Mouse (Mus musculus): ENCODE results near the gene Fam111a. TPM values are rescaled to one million over a fixed set of nuclear protein-coding genes. Genes with fewer than 3 reads are reported as not detected.
A peak's percentile ranks its signal among the peaks of the same experiment; 100 is the strongest.
"Not testable (repeated sequence)": the region's sequence is repeated elsewhere in the genome, so short reads cannot be mapped to it uniquely, and the experiment has no call there.

Fam111a gene
- total RNA-seq (2021), result 1 to 10 TPM; 6.3 to 7.6 TPM

DNA sequence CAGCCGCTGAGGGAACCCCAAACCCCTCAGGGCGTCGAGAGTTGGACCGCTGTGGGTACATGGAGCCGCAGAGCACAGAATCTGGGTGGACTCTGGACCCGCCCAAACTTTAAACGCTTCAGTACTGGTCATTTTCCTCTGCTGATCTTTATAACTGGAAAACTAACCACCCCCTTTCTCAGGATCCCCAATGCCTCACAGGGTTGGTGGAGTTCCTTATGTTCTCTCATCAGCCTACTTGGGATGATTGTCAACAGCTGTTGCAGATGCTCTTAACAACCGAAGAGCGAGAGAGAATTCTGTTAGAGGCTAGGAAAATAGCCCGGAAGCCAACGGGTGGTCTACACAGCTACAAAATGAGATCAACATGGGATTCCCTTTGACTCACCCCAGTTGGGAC is at the start of gene Fam111a:
Gene Fam111a, plus strand, starts transcription at position 301 of the 400 bp plus-strand sequence.
- intact Hi-C loops (cut with DNase I); DNase-seq: not testable (repeated sequence)

DNA sequence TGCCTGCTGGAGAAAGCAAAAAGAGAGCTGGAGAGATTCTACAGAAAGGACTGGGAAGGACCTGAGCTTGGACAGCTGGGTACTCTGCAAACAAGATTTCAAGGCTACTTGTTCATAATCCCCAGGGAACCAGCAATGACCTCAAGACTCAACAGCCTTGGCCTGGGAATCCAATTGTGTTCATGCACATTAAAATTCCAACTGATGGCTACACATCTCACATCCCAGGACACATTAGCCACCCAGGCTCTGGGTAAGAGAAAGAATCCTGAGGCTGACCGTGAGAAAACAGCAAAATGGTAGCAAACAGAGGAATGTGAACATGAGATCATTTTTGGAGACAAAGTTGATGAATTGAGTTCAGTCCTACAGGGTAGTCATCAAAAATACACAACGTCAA is 49.3 kb upstream of the Fam111a start:
- DNase-seq, result no peak
- intact Hi-C loops (cut with DNase I), result no loop called here

DNA sequence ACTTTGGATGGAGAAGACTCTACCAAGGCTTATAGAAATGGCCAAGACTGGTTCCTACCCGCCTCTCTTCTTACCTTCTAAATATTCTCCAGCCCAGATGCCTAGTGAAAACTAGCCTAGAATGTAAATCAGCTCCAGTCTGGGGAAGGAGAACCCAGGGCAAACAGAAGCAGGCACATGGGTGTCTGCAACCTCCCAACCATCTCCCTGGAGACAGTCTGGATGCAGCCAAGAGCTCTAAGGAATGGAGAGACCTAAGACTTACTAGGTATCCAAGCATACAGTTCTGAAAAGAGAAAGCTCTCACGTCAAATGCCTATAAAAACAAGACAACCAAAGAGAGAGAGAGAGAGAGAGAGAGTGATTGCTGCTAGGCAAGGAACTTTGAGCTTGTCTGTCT is 47.6 kb upstream of the Fam111a start:
- DNase-seq, result no peak

DNA sequence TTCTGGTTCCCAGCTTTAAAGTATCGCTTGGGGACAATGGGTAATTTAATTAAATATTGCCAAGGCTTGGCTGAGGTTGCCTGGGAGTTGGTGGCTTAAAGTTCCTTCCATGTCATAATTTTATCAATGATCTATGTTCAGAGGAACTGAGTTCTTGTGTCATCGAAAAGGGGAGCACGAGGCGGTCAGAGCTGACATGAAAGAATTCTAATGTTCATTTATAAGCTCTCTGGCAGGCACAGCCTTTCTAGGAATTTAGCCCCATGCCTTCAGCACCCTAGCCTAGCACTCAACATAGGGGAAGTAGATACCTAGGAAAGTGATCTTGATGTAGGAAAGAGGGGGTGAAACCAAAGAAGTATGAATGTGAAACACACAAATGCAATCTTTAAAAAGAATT is 47.2 kb upstream of the Fam111a start:
- intact Hi-C loops (cut with DNase I), result no loop called here
- DNase-seq, result no peak

More for the DNA sequence above, 47.6 kb upstream of the Fam111a start:
- intact Hi-C loops (cut with DNase I), result no loop called here

DNA sequence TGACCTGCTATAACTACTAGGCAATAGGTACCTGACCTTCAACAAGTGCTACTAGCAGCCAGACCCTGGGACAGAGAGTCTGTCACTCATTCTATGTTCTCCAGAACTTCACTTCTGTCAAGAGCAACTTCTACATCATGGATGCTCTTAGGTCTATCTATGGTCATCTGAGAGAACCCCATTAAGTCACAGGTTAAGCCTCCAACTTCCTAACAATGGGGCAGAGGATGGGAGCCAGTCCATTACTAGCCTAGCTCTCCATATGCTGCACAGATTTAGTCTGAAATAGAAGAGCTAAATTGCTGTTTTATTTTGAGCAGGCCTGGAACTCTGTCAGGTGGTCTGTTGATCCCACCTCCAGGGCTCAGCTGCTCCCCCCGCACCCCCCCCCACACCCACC is 46.6 kb upstream of the Fam111a start:
- intact Hi-C loops (cut with DNase I), result no loop called here
- no peak for DNase-seq

DNA sequence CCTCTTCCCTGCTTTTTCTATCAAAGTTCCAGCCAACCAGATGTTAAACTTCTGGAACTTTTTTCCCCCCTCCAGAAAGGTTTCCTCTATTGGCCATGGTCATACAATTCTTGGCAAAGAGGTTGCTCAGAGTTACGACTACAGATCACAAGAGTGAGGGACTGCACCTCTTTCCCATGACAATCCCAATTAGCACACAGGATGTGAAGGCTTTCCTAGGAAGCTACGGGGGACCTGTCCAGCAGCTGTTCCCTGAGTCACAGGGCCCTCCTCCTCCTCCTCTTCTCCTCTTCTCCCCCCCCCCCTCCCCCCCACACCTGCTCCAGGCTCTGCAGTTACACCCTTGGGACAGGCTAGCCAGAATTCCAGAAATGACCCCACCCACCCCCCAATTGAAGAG is 46.1 kb upstream of the Fam111a start:
- no peak for DNase-seq
- intact Hi-C loops (cut with DNase I), result no loop called here

DNA sequence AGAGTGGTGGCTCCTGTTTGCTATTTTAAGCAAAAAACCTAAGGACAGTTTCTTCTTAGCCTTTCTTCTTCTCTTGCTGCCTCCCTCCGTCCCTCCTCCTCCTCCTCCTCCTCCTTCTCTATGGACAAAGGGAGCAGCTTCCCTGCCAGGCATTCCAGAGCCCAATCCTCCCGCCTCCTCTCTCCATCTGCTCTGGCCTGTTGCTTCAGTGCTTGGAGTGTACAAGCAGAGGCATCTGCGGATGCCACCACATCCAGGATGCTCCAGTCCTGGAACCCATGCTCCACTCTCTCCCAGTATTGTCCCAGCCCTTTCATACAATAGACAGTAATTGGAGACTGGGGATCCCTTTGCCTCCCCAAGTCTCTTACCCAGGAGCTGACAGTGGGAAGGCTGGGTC is 45.4 kb upstream of the Fam111a start:
- DNase-seq, result peak; percentile 49
- intact Hi-C loops (cut with DNase I), result loop anchor here (5.0 kb wide), 1 partner anchor 488 kb away; no protein-coding TSS in a partner anchor

DNA sequence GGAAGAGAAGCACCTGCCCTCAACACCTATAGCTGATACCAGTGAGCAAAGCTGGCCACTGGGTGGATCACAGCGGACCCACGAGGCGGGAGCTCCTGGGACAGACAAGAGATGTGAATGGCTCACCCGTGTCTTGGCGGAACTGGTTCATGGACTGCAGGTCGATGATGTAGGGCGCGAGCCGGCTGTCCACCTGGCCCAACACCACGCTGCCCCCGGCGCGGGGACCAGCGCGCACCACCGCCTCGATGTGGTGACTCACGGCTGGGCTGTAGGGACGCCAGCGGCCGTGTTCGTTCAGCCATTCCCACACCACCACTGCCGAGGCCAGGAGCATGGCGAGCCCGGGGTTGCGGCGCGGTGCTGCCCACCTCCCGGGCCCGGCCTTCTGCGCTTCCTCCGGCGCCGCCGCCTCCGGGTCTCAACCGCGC is 44.6 kb upstream of the Fam111a start:
- intact Hi-C loops (cut with DNase I), result loop anchor here (5.0 kb wide), 1 partner anchor 489 kb away; no protein-coding TSS in a partner anchor
- DNase-seq, result peak; percentile 32

DNA sequence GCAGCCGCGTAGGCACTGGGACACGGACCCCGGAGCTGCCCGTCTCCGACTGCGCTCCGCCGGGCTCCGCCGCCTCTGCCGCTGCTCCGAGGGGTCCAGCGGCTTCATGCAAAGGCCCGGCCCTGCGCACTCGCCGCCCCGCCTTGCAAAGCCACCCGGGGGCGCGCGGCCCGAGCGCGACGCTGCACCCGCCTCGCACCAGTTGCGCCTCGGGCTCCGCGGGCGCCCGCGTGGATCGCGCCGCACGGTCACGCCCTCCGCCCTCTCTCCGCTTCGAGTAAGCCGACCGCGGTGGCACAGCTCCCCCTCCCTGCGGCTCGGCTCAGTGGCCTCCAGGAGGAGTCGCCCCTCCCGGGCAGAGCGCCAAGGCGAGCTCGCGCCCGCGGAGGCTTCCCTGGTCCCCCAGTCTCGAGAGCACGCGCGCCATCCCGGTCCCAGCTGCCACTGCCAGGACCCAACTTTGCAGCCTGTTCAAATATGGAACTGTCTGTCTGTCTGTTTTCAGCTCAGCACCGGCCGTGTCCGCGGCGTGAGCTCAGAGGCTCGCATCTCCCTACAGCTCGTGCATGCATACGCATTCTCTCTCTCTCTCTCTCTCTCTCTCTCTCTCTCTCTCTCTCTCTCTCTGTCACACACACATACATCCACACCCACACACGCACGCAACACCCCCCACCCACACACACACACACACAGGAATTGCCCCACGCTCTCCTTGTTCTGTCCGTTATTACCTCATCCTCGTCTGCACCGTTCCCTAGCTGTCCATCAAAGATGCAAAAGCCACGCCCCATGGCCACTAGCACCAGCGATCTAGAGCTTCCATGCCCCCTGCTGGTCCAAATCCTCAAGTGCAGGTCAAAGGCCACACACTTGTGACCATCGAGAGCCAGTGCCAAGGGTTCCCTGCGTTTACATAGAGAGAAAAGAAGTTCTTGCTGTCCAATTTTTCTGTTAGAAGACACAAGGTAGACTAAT is 43.9 kb upstream of the Fam111a start, which contains the start of gene Dtx4:
Gene Dtx4, minus strand, starts transcription at position 85 of the 978 bp plus-strand sequence.
- peak; percentile 94 for DNase-seq
- intact Hi-C loops (cut with DNase I), result loop anchor here (5.0 kb wide), 1 partner anchor 489 kb away; no protein-coding TSS in a partner anchor

DNA sequence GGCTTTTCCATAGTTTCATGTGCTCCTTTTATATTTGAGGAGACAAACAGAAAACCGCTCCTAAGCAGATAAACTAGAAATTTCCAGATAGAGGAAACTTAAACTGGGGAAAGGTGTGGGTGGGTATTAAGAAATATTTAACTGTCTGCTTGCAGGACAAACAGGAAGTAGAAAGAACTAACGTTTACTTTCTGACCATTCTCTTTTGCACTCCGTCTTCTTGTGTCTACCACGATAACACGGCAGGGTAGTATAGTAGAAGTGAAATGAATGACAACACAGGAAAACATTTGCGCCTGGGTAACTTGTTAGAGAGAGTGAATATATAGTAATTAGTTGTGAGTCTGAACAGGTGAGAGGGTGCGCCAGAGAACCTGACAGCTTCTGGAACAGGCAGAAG is 42.8 kb upstream of the Fam111a start:
- no peak for DNase-seq
- intact Hi-C loops (cut with DNase I), result loop anchor here (5.0 kb wide), 1 partner anchor 490 kb away; no protein-coding TSS in a partner anchor

DNA sequence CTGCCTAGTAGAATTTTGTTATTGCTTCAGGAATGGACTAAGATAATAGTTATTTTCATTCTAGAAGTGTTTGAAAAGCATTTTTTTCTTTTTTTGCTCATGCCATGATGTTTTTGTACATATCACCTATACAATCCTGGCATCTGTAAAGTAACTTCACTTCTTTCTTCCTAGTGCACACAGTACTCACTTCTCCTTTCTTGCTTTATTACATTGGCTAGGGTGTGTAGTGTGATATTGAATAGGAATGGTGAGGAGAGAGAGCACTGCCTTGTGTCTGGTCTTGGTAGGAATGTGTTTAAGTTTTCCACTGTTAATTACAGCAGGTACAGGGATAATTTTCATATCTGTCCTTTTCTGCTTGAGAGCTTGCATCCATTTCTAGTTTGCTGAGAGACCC is 30.9 kb upstream of the Fam111a start:
- no peak for DNase-seq
- intact Hi-C loops (cut with DNase I), result loop anchor here (5.0 kb wide), 2 partner anchors 78 to 283 kb away; partner anchors contain the start of genes Lpxn and Zfp91

DNA sequence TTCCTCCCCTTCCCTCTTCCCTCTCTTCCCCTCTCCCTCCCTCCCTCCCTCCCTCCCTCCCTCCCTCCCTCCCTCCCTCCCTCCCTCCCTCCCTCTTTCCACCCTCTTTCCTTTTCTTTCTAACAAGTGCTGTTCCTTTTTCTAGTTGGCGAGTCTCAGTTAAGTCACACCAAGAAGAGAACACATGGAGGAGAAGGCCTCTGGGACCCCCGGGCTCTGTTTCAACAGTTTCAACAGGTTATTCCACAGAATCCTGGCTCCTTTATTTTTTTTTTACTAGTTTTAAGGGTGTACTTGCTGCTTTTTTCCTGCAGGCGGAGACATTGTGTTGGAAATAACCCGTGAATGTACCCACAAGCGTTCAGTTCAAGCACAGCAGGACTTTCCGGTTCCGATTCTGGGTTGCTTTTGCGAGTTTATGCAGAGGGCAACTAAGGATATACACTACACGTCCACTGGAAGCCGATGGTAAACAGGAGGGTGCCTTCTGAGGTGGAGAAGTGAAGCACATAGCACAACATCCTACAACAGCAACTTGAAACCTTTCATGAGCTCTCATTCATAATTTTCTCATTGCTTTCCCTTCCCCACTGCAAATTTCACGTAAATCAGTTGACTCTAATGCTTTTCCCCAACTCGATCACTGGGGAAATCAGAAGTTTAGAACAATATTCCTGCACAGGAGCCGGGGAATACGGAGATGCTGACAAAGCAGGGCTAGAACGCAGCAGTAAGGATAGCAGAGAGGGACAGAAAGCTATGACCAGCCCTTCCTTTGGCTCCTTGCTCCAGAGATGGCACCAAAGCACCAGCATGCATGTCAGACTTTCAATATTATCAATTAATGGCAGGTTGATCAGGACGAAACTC is 27.6 kb upstream of the Fam111a start:
- DNase-seq, result peak; percentile 47
- intact Hi-C loops (cut with DNase I), result loop anchor here (5.0 kb wide), 1 partner anchor 74 kb away; no protein-coding TSS in a partner anchor

DNA sequence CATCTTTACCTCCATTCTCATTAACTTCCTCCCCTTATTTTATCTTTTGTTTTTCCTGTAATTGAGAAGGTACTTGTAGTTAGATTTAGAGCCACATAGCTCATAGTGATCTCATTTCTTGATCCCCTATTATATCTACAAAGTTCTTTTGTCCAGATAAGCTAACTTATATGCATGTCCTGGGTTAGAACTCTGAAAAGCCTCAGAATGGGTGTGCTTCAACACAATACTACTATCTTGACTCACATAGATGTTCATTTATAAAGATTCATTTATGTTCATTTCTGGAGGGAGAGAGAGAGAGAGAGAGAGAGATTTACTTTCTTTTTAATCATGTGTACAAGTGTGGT is 27.0 kb upstream of the Fam111a start:
- intact Hi-C loops (cut with DNase I), result loop anchor here (5.0 kb wide), 1 partner anchor 74 kb away; no protein-coding TSS in a partner anchor
- DNase-seq, result no peak

DNA sequence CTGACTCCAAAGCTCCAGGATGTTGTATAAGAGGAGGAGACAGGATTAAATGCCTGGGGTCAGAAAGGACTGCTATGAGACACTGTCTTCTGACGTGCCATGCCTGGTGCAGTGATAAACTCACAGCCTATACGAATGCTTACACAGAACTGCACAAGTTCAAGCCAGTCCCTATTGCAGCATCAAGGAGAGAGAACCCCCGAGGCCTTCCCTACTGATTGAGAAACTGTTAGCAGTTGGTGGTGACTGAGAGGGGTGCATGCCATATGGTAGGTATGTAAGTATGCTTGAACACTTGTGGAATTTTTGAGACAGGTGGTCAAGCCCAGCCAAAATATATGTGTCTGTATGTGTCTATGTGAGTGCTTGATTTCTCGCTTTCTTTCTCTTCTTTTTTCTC is 22.2 kb upstream of the Fam111a start:
- intact Hi-C loops (cut with DNase I), result no loop called here
- no peak for DNase-seq

DNA sequence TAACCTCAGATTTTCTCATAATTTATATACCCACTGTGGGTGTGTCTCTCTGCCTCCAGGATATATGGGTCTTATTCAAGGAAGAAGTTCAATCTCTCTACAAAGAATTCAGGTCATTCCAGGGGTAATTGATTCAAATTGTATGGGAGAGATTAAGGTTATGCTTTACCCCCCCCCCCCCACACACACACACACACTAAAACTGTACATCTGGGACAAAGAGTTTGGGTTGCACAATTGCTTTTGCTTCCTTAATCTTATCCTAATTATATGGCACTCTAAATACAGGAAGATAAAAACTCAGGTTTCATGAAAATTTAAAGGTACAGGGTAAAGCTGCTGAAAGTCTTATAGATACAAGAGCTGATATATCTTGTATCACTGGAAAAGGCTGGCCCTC is 8.4 kb upstream of the Fam111a start:
- DNase-seq, result no peak
- intact Hi-C loops (cut with DNase I), result no loop called here

DNA sequence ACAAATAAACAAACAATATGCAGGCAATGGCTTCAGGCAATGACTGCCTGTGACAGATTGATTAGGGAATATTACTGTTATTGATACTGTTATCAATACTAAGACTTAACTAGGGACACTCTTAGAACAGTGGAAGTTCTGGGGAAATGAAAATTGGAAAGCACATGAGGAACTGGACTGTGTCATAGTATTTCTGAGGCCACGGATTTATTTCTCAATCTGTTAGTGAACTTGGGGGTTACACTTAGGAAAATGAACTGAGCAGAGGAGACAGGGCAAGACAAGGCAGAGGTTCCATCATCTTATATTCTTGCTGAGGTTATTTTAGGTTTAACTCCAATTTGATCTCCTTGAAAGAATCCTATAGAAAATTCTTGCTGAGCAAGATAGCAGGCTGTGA is 5.6 kb upstream of the Fam111a start:
- intact Hi-C loops (cut with DNase I), result no loop called here
- no peak for DNase-seq

DNA sequence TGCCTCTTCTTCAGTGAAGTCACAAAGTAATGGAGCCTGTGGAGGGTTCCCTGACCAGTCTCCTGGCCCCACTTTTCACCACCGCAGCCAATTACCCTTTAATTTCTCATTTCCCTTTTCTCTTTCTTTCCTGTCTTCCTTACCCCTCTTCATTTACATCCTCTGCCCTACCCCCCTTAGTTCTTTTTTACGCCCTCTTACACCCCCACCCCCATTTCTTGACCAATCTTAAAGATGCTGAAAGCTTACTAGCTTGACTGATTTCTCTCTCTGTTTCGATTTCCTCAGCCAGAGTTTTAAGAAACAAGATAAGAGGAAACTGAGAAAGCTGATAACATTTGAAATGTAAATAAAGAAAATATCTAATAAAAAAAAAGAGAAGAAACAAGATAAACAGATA is 4.8 kb upstream of the Fam111a start:
- no peak for DNase-seq
- intact Hi-C loops (cut with DNase I), result no loop called here

DNA sequence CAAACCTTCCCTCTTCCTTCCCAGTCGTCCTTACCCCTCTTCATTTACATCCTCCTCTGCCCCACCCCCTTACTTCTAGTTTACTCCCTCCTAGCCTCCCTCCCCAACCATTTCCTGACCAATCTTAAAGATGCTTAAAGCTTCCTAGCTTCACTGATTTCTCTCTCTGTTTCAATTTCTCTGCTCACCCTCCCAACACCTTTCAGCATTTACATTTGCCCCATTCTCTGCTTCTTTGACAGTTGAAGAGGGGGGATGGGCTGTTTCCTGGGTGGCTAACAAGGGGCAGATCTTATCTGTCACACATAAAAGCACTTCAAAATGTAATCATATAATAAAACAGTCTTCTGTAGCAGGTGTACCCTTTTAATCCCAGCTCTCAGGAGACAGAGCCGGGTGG is 3.9 kb upstream of the Fam111a start:
- intact Hi-C loops (cut with DNase I), result no loop called here
- DNase-seq, result no peak

DNA sequence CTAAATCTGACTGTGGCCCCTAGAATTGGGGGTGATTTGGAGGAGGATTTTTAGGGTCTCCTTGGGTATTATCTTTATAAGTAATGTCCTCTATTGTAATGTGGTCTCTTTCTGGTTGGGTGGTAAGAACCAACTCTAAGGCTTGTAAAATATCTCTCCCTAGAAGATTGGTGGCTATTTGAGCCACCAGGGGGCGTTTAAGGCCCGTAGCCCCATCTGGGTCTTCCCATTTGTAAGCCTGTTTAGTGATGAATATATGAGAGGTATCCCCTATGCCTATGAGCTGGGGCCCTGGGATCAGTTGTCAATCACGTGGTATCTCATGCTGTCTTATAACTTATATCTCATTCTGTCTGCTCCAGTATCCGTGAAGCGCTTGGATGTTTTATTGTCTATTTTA is 3.6 kb downstream of the Fam111a start:
- intact Hi-C loops (cut with DNase I), result no loop called here
- DNase-seq, result peak; percentile 33

DNA sequence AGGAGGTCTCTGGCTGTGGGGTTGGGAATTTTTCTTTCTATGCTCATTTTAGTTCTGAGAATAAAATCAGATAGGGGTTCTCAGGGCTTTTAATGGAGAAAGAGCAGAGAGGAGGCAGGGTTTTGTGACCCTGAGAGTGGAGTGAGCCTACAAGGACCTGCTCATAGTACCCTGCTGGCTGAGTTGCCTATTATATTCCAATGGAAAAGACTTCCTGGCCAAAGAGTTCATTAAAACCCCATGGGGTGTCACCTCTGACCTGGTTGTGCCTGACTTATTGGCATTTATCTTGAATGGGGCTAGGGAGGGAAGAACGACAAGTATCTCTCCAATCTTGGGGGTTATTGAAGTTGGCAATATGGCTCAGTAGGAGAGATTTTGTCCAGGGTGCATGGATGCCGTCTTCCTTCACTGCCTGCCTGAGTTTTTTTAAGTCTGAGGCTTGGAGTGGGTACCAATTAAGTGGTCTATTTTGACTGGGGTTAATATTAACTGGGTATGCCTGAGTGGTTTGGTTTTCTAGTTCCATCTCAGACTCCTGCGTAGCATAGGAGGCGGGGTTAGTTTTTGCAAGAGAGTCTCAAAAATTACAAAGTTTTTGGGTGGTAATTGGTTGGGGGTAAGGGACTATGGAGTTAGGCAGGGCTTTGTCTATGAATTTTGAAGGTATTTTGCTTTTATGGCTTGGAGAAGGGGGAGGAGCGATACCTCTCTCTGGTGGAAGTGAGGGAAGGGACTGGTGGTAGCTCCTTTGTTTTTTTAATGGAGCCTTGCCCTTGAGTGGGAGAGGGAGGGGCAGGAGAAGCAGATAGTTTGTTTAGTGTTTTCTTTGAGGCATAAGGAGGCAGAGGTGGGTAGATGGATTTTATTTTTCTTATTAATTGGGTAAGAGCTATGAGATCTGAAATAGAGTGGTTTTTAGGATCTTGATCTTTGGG is 4.7 kb downstream of the Fam111a start:
- DNase-seq, result no peak
- intact Hi-C loops (cut with DNase I), result no loop called here
